8 mouse cellular contexts compared by ENCODE assay signal in genomic region chr9:32589900-32590299, GRCm38 (mm10). TPM values are rescaled to one million over a fixed set of nuclear protein-coding genes. Genes with fewer than 3 reads are reported as not detected.
DNase-seq lines count a peak whose midpoint lies in the region; ATAC-seq and TF ChIP-seq lines count a peak whose summit lies in the region.

No protein-coding gene starts in this region.

- no peak overlapping the region for H3ac ChIP-seq in C2C12 (ENCODE audit: control insufficient read depth, insufficient read length, low read depth)

- WGBS in bone marrow, adult 2 months = 10% methylated on average over 8 of the region's 8 CpGs
- WGBS in forebrain, embryonic 10.5 days = 6% methylated on average over 8 of the region's 8 CpGs
- 7% methylated on average over 8 of the region's 8 CpGs for WGBS in heart, embryonic 14.5 days
- WGBS in liver, embryonic 12.5 days (ENCODE audit: insufficient replicate concordance) = 6% methylated on average over 8 of the region's 8 CpGs
- WGBS in neural tube, embryonic 13.5 days = 8% methylated on average over 8 of the region's 8 CpGs

- TF ChIP-seq POLR2A in bone marrow, adult 2 months (IDR thresholded peaks at IDR 0.05; ENCODE audit: borderline replicate concordance, control insufficient read depth, low read depth, low read length) = no peak

- peak; percentile 87 for DNase-seq in forebrain, embryonic 10.5 days (ENCODE audit: extremely low spot score, low spot score)
- DNase-seq in kidney, postnatal 25 days = peak; percentile 86 to 94
- DNase-seq in testis, postnatal 10 days (ENCODE audit: low spot score) = peak; percentile 90

- H3K9me3 ChIP-seq in forebrain, embryonic 10.5 days = no peaks in the 10 kb centered on the region
- H3K9me3 ChIP-seq in heart, embryonic 14.5 days (ENCODE audit: control insufficient read depth, low read length) = no peaks in the 10 kb centered on the region
- H3K9me3 ChIP-seq in liver, embryonic 12.5 days (replicated peaks) = no peaks in the 10 kb centered on the region
- no peaks in the 10 kb centered on the region for H3K9me3 ChIP-seq in neural tube, embryonic 13.5 days

- peak; percentile 85 for TF ChIP-seq CTCF in C2C12 (IDR thresholded peaks at IDR 0.05; ENCODE audit: control insufficient read depth, insufficient read depth, insufficient read length)
- TF ChIP-seq CTCF in bone marrow, adult 2 months (IDR thresholded peaks at IDR 0.05; ENCODE audit: control insufficient read depth, insufficient read depth, low read length) = peak; percentile 91

- no peaks in the 10 kb centered on the region for H3K27me3 ChIP-seq in C2C12 (ENCODE audit: control insufficient read depth, insufficient read depth, insufficient read length)
- peaks cover 78% of the 10 kb centered on the region for H3K27me3 ChIP-seq in forebrain, embryonic 10.5 days (ENCODE audit: poor library complexity, severe bottlenecking)
- no peaks in the 10 kb centered on the region for H3K27me3 ChIP-seq in heart, embryonic 14.5 days (ENCODE audit: control insufficient read depth, insufficient read depth, low read length)
- H3K27me3 ChIP-seq in liver, embryonic 12.5 days (replicated peaks) = peaks cover 8% of the 10 kb centered on the region; the same call in 1 of the 2 replicates
- H3K27me3 ChIP-seq in neural tube, embryonic 13.5 days = peaks cover 42% of the 10 kb centered on the region

- H3K4me1 ChIP-seq in bone marrow, adult 2 months (ENCODE audit: control insufficient read depth, insufficient read depth, low read length) = peaks cover 2% of the 10 kb centered on the region; the same call in 1 of the 2 replicates
- H3K4me1 ChIP-seq in forebrain, embryonic 10.5 days = peaks cover 24% of the 10 kb centered on the region
- peaks cover 2 to 8% of the 10 kb centered on the region in 2 experiments; a peak in 3 of 4 replicates for H3K4me1 ChIP-seq in heart, embryonic 14.5 days (ENCODE audit: control insufficient read depth in 2 of 2, insufficient read depth in 2 of 2, low read length in 2 of 2)
- peaks cover 15% of the 10 kb centered on the region for H3K4me1 ChIP-seq in liver, embryonic 12.5 days
- peaks cover 12% of the 10 kb centered on the region for H3K4me1 ChIP-seq in neural tube, embryonic 13.5 days (replicated peaks)

- H3K27ac ChIP-seq in bone marrow, adult 2 months (ENCODE audit: control insufficient read depth, insufficient read depth, low read depth, low read length, poor library complexity) = no peak overlapping the region
- H3K27ac ChIP-seq in forebrain, embryonic 10.5 days = no peak overlapping the region
- no peak overlapping the region for H3K27ac ChIP-seq in heart, embryonic 14.5 days (replicated peaks in 1 of 2; ENCODE audit: control insufficient read depth in 1 of 2, insufficient read depth in 1 of 2, low read depth in 2 of 2, low read length in 2 of 2)
- no peak overlapping the region for H3K27ac ChIP-seq in liver, embryonic 12.5 days
- no peak overlapping the region for H3K27ac ChIP-seq in neural tube, embryonic 13.5 days (replicated peaks)

- H3K79me3 ChIP-seq in C2C12 (ENCODE audit: low read depth) = no peaks in the 10 kb centered on the region

- 0 out of 2 replicates have a peak, but pooled peaks have one; percentile 56 for ATAC-seq in heart, embryonic 14.5 days (ENCODE audit: insufficient number of reproducible peaks, insufficient read depth, low FRiP score, low read depth)
- ATAC-seq in liver, embryonic 12.5 days = peak; percentile 53; the same call in 1 of the 2 replicates
- ATAC-seq in neural tube, embryonic 13.5 days (ENCODE audit: low read depth) = peak; percentile 66

- H3K9ac ChIP-seq in heart, embryonic 14.5 days (ENCODE audit: low read length) = no peak overlapping the region
- no peak overlapping the region for H3K9ac ChIP-seq in liver, embryonic 12.5 days
- no peak overlapping the region for H3K9ac ChIP-seq in neural tube, embryonic 13.5 days

- no peaks in the 10 kb centered on the region for H3K79me2 ChIP-seq in C2C12 (ENCODE audit: control insufficient read depth, insufficient read depth)

- no peak overlapping the region for H3K4me2 ChIP-seq in heart, embryonic 14.5 days (ENCODE audit: low read length)
- no peak overlapping the region for H3K4me2 ChIP-seq in liver, embryonic 12.5 days
- no peak overlapping the region for H3K4me2 ChIP-seq in neural tube, embryonic 13.5 days

- no peaks in the 10 kb centered on the region for H3K36me3 ChIP-seq in C2C12 (ENCODE audit: control insufficient read depth, insufficient read depth)
- H3K36me3 ChIP-seq in forebrain, embryonic 10.5 days (replicated peaks) = no peaks in the 10 kb centered on the region
- no peaks in the 10 kb centered on the region for H3K36me3 ChIP-seq in heart, embryonic 14.5 days (ENCODE audit: control insufficient read depth, insufficient read depth, low read length)
- H3K36me3 ChIP-seq in liver, embryonic 12.5 days = no peaks in the 10 kb centered on the region
- H3K36me3 ChIP-seq in neural tube, embryonic 13.5 days = no peaks in the 10 kb centered on the region

- no peak overlapping the region for H3K4me3 ChIP-seq in C2C12 (ENCODE audit: insufficient read depth, poor library complexity, severe bottlenecking)
- H3K4me3 ChIP-seq in bone marrow, adult 2 months (replicated peaks; ENCODE audit: control insufficient read depth, low read depth, low read length) = no peak overlapping the region
- H3K4me3 ChIP-seq in forebrain, embryonic 10.5 days = no peak overlapping the region
- H3K4me3 ChIP-seq in heart, embryonic 14.5 days (ENCODE audit: control insufficient read depth in 1 of 2, insufficient read depth in 1 of 2, low read depth in 1 of 2, low read length in 2 of 2) = no peak overlapping the region
- H3K4me3 ChIP-seq in liver, embryonic 12.5 days = no peak overlapping the region
- no peak overlapping the region for H3K4me3 ChIP-seq in neural tube, embryonic 13.5 days

TF ChIP-seq in C2C12, 6 proteins besides CTCF, POLR2A, EP300 and RAD21:
- TF ChIP-seq MAX (IDR thresholded peaks at IDR 0.05) (peak; percentile 61), MYOG (IDR thresholded peaks at IDR 0.05; ENCODE audit: control insufficient read depth, extremely low read depth, insufficient read length) (no peak), USF1 (IDR thresholded peaks at IDR 0.05; ENCODE audit: low read depth) (no peak)

RNA-seq across cellular contexts. Expression of gene Ets1, which starts 46.1 kb away (rescaled TPM):
- 9.4 TPM for polyA plus RNA-seq in C2C12 (2012; fragmentation: generic; extraction: Trizol)
- 23.5 and 34.5 TPM in 2 replicates for polyA plus RNA-seq in bone marrow, adult 2 months (2011; ENCODE audit: insufficient read depth, insufficient read length, low replicate concordance, missing spikeins)
- polyA plus RNA-seq in forebrain, embryonic 10.5 days (2016; fragmentation: Nextera tagmentation; extraction: Ambion mirVana) = 27.3 and 28.1 TPM in 2 replicates
- 44.1 and 47.0 TPM in 2 replicates for polyA plus RNA-seq in heart, embryonic 14.5 days (2014; fragmentation: Nextera tagmentation; extraction: Ambion mirVana)
- 24.2 and 25.4 TPM in 2 replicates for polyA plus RNA-seq in liver, embryonic 12.5 days (2016; fragmentation: Nextera tagmentation; extraction: Ambion mirVana)
- 25.2 and 26.1 TPM in 2 replicates for polyA plus RNA-seq in neural tube, embryonic 13.5 days (2015; fragmentation: Nextera tagmentation; extraction: Ambion mirVana)

RNA-seq across cellular contexts. Expression of gene Fli1, which starts 47.2 kb away (rescaled TPM):
- not detected for polyA plus RNA-seq in C2C12 (2012; fragmentation: generic; extraction: Trizol)
- 17.4 and 33.9 TPM in 2 replicates for polyA plus RNA-seq in bone marrow, adult 2 months (2011; ENCODE audit: insufficient read depth, insufficient read length, low replicate concordance, missing spikeins)
- 22.5 and 24.5 TPM in 2 replicates for polyA plus RNA-seq in forebrain, embryonic 10.5 days (2016; fragmentation: Nextera tagmentation; extraction: Ambion mirVana)
- 20.6 and 22.4 TPM in 2 replicates for polyA plus RNA-seq in heart, embryonic 14.5 days (2014; fragmentation: Nextera tagmentation; extraction: Ambion mirVana)
- polyA plus RNA-seq in liver, embryonic 12.5 days (2016; fragmentation: Nextera tagmentation; extraction: Ambion mirVana) = 15.3 and 16.2 TPM in 2 replicates
- polyA plus RNA-seq in neural tube, embryonic 13.5 days (2015; fragmentation: Nextera tagmentation; extraction: Ambion mirVana) = 10.1 and 13.2 TPM in 2 replicates

Comparison
In these comparisons a context has a peak if more than half of its experiments do, and no peak if none do; other contexts are left out.
1. RNA of gene Fli1, which starts 47.2 kb away (polyA plus RNA-seq): 17.4 to 33.9 TPM in bone marrow, adult 2 months, 22.5 to 24.5 TPM in forebrain, embryonic 10.5 days, 20.6 to 22.4 TPM in heart, embryonic 14.5 days, 15.3 to 16.2 TPM in liver, embryonic 12.5 days and 10.1 to 13.2 TPM in neural tube, embryonic 13.5 days; not detected in C2C12 (single experiment); every median in the first group is over 10 times any median in the second.
2. Peak in every context shown above with its lines, with median percentiles within 50 percentile points of each other: DNase-seq and ATAC-seq.